Mouse (Mus musculus) heart, embryonic 15.5 days (tissue): Measurements from ENCODE around the gene Ttc17. TPM values are rescaled to one million over a fixed set of nuclear protein-coding genes. Genes with fewer than 3 reads are reported as not detected.

ENCODE experiments used
- ATAC-seq: fragments of 200-750 bp; cut with Nextera tagmentation; replicated peaks from 2 replicates; pipeline ENCODE4 v1.8.0; 2017; ENCODE audit warnings: low read depth, moderate TSS enrichment; ENCODE audit not compliant: insufficient number of reproducible peaks, insufficient read depth, low FRiP score
- H3K27ac ChIP-seq: fragments of 300-500 bp; sonication (generic); 2 replicates; pipeline ENCODE4 v1.5.1; 2015; ENCODE audit warnings: mild to moderate bottlenecking, inconsistent platforms
- H3K27me3 ChIP-seq: fragments of 300-500 bp; sonication (generic); 2 replicates; pipeline ENCODE4 v1.6.1; 2015; ENCODE audit warnings: inconsistent platforms
- H3K36me3 ChIP-seq: fragments of 300-500 bp; sonication (generic); 2 replicates; pipeline ENCODE4 v1.6.1; 2015; ENCODE audit warnings: mild to moderate bottlenecking, inconsistent platforms
- H3K4me1 ChIP-seq: fragments of 300-500 bp; sonication (generic); replicated peaks from 2 replicates; pipeline ENCODE4 v1.6.1; 2015; ENCODE audit warnings: inconsistent platforms
- H3K4me2 ChIP-seq: fragments of 300-500 bp; sonication (generic); 2 replicates; pipeline ENCODE4 v1.6.1; 2015; ENCODE audit warnings: inconsistent platforms, mild to moderate bottlenecking, moderate library complexity
- H3K4me3 ChIP-seq: fragments of 300-500 bp; sonication (generic); 2 replicates; pipeline ENCODE4 v1.5.1; 2015; ENCODE audit warnings: mild to moderate bottlenecking, inconsistent platforms
- H3K9ac ChIP-seq: fragments of 300-500 bp; sonication (generic); 2 replicates; pipeline ENCODE4 v1.6.1; 2015; ENCODE audit warnings: mild to moderate bottlenecking, inconsistent platforms
- H3K9me3 ChIP-seq: fragments of 300-500 bp; sonication (generic); replicated peaks from 2 replicates; pipeline ENCODE4 v1.6.1; 2016; ENCODE audit warnings: inconsistent platforms
- WGBS: fragments of 180-500 bp; shearing (Covaris S2); methylation state at CpG from one replicate; pipeline ENCODE4 v1.1.7; 2015; ENCODE audit warnings: mixed read lengths; 5-methylcytosine and 5-hydroxymethylcytosine counted together
- polyA plus RNA-seq: library from polyadenylated mRNA; unstranded; fragments of >200 nt; fragmentation: Nextera tagmentation; extraction: Ambion mirVana; gene quantifications from 2 replicates; pipeline ENCODE4 v1.2.1, GENCODE M21; 2015

Gene Ttc17
- polyA plus RNA-seq, 1 experiment from 2014 or later = 14.6 TPM

DNA sequence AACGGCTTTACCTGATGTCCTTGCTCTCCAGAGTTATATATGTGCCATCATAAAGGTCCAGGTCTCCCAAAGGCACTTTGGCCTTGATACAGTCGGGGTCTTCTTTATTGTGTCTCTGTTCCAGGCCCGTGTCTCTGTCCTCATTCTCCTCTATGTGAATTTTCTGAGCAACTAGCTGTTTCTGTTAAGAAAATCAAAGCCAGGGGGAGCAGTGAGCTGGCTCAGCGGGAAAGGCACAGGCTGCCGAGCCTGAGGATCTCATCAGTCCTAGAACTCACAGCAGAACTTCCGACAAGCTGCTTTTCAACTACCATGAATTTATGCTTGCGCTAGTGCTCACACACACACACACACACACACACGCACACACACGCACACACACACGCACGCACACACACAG, 27.8 kb downstream of the Ttc17 start:
- Histone ChIP-seq H3K4me3 (no peak overlapping the region), H3K4me1 (no peaks in the 10 kb centered on the region), H3K27me3 (no peaks in the 10 kb centered on the region), H3K36me3 (peaks cover 37% of the 10 kb centered on the region), H3K27ac (no peak overlapping the region), H3K9ac (no peak overlapping the region), H3K4me2 (no peak overlapping the region), H3K9me3 (no peaks in the 10 kb centered on the region)
- ATAC-seq = no peak
- 85% methylated on average over 11 of the region's 11 CpGs for WGBS

DNA sequence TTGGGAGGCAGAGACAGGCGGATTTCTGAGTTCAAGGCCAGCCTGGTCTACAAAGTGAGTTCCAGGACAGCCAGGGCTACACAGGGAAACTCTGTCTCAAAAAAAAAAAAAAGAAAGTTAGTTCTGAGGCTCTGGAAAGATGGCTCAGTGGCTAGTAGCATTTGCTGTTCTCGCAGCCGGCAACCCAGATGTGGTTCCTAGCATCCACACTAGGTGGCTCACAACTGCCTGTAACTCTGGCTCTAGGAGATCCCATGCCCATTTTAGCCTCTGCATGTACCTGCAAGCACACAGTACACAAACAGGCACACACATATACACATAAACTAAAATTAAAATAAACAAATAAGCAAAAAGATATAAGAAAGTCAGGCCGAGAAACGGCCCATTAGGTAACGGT, 35.4 kb downstream of the Ttc17 start:
- Histone ChIP-seq H3K9ac (no peak overlapping the region), H3K4me3 (no peak overlapping the region), H3K9me3 (no peaks in the 10 kb centered on the region), H3K4me1 (no peaks in the 10 kb centered on the region), H3K36me3 (peaks cover 75% of the 10 kb centered on the region), H3K4me2 (no peak overlapping the region), H3K27me3 (no peaks in the 10 kb centered on the region), H3K27ac (no peak overlapping the region)
- no peak for ATAC-seq
- WGBS = 81% methylated on average over 6 of the region's 6 CpGs

DNA sequence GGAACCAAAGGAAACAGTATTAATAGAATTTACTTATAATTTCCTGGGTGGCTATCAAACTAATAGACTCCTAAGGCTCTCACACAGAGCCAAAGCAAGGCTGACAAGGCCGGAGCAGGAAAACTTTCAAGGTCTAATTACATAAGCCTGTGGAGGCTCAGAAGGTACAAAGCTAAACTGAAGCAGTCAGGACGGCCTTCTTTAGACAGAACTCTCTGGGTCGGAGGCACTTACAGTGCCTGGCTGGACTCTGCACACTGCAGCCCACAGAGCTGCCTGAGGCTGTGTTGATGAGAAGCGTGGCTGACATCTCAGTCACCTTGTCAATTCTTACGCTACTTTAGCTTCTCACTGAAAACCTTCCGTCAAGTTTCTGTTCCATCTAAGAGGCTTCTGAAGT, 42.7 kb downstream of the Ttc17 start:
- peaks cover 69% of the 10 kb centered on the region for H3K36me3 ChIP-seq
- H3K4me1 ChIP-seq = no peaks in the 10 kb centered on the region
- H3K9ac ChIP-seq = no peak overlapping the region
- H3K9me3 ChIP-seq = no peaks in the 10 kb centered on the region
- H3K4me2 ChIP-seq = no peak overlapping the region
- H3K27ac ChIP-seq = no peak overlapping the region
- no peaks in the 10 kb centered on the region for H3K27me3 ChIP-seq
- H3K4me3 ChIP-seq = no peak overlapping the region
- WGBS = 90% methylated on average over 6 of the region's 6 CpGs
- no peak for ATAC-seq

DNA sequence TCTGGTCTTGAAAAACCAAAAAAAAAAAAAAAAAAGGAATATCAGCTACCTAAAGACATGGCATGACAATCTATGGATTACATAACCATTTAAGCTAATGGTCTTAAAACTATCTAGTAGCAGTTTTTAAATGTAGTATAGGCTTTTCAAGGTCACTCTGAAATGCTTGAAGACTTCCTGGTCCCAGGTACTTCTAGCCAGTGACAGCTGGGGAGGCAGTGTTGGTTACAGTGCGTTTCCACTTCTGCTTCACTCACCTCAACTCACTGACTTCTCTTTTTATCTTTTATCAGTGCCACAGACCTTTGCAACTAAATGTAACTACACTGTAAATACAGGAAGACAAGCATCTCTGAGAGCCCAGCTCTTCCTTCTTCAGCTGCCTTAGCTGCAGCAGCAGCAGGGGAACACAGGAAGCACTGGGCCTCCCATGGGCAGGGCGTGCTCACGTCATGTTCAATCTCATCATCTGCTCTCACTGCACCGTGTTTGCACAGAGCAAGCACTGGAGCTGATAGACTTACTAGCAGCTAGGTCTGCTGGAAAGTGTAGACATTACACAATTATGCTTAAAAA, 46.0 kb downstream of the Ttc17 start:
- ATAC-seq = no peak
- Histone ChIP-seq H3K4me3 (no peak overlapping the region), H3K27me3 (no peaks in the 10 kb centered on the region), H3K27ac (no peak overlapping the region), H3K9me3 (no peaks in the 10 kb centered on the region), H3K4me2 (no peak overlapping the region), H3K36me3 (peaks cover 84% of the 10 kb centered on the region), H3K4me1 (no peaks in the 10 kb centered on the region), H3K9ac (no peak overlapping the region)
- WGBS = 71% methylated on average over 4 of the region's 4 CpGs

DNA sequence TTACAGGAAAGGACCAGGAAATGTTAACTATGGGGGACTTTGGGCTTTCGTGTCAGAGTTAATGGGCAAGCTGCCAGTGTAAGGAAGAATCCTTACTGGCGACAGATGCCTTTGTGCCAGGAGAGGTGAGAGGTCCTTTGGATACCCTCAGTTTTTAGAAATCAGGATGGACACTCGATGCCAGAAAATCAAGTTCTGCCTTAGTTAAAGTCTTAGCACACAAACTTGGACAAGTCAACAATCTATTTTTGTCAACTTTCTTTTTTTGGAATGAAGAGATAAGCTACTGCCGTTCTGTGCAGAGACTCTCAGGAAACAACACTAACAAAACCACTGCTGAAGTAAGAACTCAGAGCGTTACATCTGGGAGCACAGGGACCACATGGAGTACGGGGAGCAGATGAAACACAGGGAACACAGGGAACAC, 58.3 kb downstream of the Ttc17 start:
- Histone ChIP-seq H3K9me3 (no peaks in the 10 kb centered on the region), H3K9ac (no peak overlapping the region), H3K27me3 (no peaks in the 10 kb centered on the region), H3K27ac (peak overlapping the region; percentile 83), H3K4me3 (no peak overlapping the region), H3K36me3 (peaks cover 4% of the 10 kb centered on the region; the same call in 1 of the 2 replicates), H3K4me2 (0 out of 2 replicates have a peak overlapping the region, but pooled peaks have one; percentile 22), H3K4me1 (peaks cover 43% of the 10 kb centered on the region)
- ATAC-seq = no peak
- WGBS = 11% methylated on average over 6 of the region's 6 CpGs

DNA sequence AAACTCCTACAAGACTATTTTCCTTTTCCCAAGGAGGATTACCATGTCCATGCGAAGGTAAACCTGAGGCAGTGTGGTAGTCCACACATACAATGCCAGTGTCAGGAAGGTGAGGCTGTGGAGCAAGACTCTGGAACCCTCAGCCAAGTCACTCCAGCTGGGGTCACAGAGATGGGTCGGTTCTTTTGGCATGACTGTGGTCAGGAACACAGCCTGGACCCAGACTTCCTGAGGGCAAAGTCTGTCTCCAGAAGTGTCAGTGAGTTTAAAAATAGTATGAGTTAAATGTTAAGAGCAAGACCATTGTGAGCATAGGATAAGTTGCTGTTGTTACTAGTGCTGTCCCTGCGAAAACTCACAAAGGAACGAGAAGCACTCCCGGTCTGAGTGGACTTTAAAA, 59.7 kb downstream of the Ttc17 start:
- no peak; the same call in 1 of the 2 replicates for ATAC-seq
- Histone ChIP-seq H3K9ac (no peak overlapping the region), H3K9me3 (no peaks in the 10 kb centered on the region), H3K4me3 (no peak overlapping the region), H3K27ac (peak overlapping the region; percentile 83), H3K27me3 (no peaks in the 10 kb centered on the region), H3K36me3 (peaks cover 9% of the 10 kb centered on the region; the same call in 1 of the 2 replicates), H3K4me2 (no peak overlapping the region), H3K4me1 (peaks cover 47% of the 10 kb centered on the region)
- whole genome bisulfite sequencing = 50% methylated on average over 5 of the region's 5 CpGs

DNA sequence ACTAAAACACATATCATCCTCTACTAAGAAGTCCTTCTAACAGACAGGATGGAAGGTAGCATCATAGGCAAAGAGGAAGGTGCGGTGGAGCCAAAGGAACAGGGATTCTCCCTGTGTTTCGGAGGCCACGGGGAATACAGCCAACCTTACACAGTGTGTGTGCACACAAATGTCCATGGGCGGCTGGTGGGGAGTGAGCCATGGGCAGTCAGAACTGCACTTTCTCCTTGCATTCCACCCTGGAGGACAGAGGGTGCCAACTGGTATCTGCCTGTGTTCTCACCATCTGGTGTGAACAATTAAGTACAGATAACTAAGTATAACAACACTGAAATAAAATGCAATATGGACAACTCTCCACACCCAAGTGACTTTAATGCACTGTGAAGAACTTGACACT, 61.9 kb downstream of the Ttc17 start:
- H3K36me3 ChIP-seq = peaks cover 9% of the 10 kb centered on the region; the same call in 1 of the 2 replicates
- 63% methylated on average over 4 of the region's 4 CpGs for WGBS
- H3K9me3 ChIP-seq = no peaks in the 10 kb centered on the region
- peak; percentile 70 for ATAC-seq
- H3K4me2 ChIP-seq = no peak overlapping the region
- H3K27ac ChIP-seq = peak overlapping the region; percentile 69
- H3K27me3 ChIP-seq = no peaks in the 10 kb centered on the region
- peaks cover 52% of the 10 kb centered on the region for H3K4me1 ChIP-seq
- H3K9ac ChIP-seq = no peak overlapping the region
- H3K4me3 ChIP-seq = no peak overlapping the region

DNA sequence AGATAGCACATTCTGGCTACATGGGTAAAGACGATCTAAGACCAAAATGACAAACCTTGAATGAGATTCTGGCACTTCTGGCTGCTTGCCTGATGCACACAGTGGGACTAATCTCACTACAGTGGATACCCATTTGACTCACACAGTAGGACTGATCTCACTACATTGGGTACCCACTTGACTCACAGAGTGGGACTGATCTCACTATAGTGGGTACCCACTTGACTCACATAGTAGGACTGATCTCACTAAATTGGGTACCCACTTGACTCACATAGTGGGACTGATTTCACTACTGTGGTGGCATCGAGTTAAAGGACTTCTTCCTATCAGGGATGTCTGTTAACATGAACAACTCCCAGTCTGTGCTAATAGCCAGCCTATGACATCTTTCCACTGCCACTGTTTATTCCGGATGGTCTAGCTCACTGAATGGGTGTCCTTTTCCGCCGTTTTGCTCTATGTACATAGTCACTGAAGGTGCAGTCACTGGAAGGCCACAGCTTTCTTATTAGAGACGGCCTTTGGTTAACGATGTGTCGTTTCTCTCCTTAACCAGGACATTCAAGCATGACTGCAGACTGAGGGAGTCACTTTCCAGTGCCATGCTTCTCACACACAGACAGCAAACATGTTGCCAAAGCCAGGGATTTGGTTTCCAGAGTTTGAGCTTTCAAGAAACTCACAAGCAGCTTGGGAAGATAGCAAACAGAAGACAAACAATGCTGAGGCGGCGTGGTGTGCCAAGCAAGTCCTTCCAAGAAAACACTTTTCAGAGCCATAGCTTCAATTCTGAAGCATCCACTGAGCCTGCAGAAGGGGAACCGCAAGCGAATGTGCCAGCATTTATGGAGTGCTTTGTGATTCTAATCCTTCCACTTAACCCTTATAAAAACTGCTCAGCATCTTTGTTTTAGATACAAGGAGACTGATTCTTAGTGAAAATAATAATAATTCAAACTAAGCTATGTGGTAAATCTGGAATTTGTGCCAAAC, 62.9 kb downstream of the Ttc17 start:
- Histone ChIP-seq H3K9me3 (no peaks in the 10 kb centered on the region), H3K36me3 (peaks cover 9% of the 10 kb centered on the region; the same call in 1 of the 2 replicates), H3K4me1 (peaks cover 48% of the 10 kb centered on the region), H3K9ac (no peak overlapping the region), H3K4me3 (no peak overlapping the region), H3K4me2 (no peak overlapping the region), H3K27me3 (no peaks in the 10 kb centered on the region), H3K27ac (no peak overlapping the region)
- 88% methylated on average over 12 of the region's 12 CpGs for WGBS
- ATAC-seq = no peak

DNA sequence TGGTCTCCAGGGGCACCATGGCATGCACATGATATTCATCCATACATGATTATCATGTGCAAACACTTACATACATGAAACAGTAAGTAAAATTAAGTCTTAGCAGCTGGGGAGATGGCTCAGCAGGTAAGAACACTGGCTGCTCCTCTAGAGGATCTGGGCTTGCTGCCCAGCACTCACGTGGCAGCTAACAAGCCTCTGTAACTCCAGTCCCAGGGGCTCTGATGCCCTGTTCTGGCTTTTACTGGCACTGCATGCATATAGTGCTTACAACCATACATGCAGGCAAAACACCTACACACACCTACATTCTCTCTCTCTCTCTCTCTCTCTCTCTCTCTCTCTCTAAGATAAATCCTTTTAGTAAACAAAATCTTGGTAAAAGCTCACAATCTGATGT, 65.7 kb downstream of the Ttc17 start:
- Histone ChIP-seq H3K4me3 (no peak overlapping the region), H3K4me1 (peaks cover 21% of the 10 kb centered on the region), H3K36me3 (peaks cover 13% of the 10 kb centered on the region; the same call in 1 of the 2 replicates), H3K27me3 (no peaks in the 10 kb centered on the region), H3K9ac (no peak overlapping the region), H3K9me3 (no peaks in the 10 kb centered on the region), H3K4me2 (no peak overlapping the region), H3K27ac (no peak overlapping the region)
- peak; percentile 63; the same call in 1 of the 2 replicates for ATAC-seq
- 64% methylated on average over 1 of the region's 1 CpGs for WGBS

DNA sequence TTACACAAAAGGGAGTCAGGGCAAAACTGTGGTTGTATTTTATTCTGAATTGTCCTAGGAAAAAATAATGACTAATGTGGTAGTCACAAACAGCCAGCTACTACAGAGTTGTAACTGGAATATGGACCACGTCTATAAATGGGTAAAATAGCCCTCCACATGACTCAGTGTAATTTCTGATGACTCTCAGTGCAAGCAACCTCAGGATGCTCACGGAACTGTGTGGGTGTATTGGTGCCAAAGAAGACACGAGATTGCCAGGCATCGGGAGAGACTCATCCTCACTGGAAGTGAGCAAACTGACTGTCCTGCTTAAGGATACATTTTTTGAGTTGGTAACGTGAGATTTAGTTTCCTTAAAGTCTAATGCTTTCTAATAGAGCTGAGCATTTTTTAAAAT, 67.0 kb downstream of the Ttc17 start:
- no peaks in the 10 kb centered on the region for H3K27me3 ChIP-seq
- peaks cover 13% of the 10 kb centered on the region; the same call in 1 of the 2 replicates for H3K36me3 ChIP-seq
- no peak for ATAC-seq
- H3K4me3 ChIP-seq = no peak overlapping the region
- H3K27ac ChIP-seq = no peak overlapping the region
- 84% methylated on average over 5 of the region's 5 CpGs for WGBS
- no peaks in the 10 kb centered on the region for H3K9me3 ChIP-seq
- no peak overlapping the region for H3K9ac ChIP-seq
- H3K4me2 ChIP-seq = no peak overlapping the region
- H3K4me1 ChIP-seq = peaks cover 20% of the 10 kb centered on the region

DNA sequence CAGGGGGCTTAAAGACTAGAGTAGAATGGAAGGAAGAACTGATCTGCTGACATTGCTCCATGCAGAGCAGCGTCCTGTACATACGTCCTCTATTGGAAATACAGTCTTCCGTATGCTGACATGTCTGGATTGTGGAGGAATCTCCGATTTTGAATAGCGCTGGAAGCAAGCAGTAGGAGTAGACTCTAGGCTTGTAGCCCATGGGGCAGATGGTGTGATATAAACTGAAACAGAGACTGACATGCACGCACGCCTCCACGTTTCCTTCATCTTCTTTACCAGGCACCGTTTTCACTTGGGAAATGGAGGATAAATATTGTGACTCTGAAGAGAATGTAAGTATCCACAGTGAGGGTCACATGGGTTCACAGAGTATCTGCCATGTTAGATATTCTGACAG, 70.2 kb downstream of the Ttc17 start:
- 93% methylated on average over 9 of the region's 9 CpGs for whole genome bisulfite sequencing
- Histone ChIP-seq H3K4me3 (no peak overlapping the region), H3K4me1 (peaks cover 18% of the 10 kb centered on the region), H3K36me3 (peaks cover 20% of the 10 kb centered on the region; the same call in 1 of the 2 replicates), H3K27me3 (no peaks in the 10 kb centered on the region), H3K27ac (no peak overlapping the region), H3K9me3 (no peaks in the 10 kb centered on the region), H3K9ac (no peak overlapping the region), H3K4me2 (no peak overlapping the region)
- no peak for ATAC-seq
